Mouse (Mus musculus) liver, adult 2 months (tissue): ENCODE data around the gene Stxbp3. TPM values are rescaled to one million over a fixed set of nuclear protein-coding genes. Genes with fewer than 3 reads are reported as not detected.
A peak's percentile ranks its signal among the peaks of the same experiment; 100 is the strongest.
"Not testable (repeated sequence)": the region's sequence is repeated elsewhere in the genome, so short reads cannot be mapped to it uniquely, and the experiment has no call there.

Source experiments
- DNase-seq: peaks from one replicate; pipeline ENCODE4 v3.0.0-alpha.2; 2011; ENCODE audit warnings: low read depth, low spot score; ENCODE audit errors: extremely low read depth
- H3K27ac ChIP-seq: fragments of 200-500 bp; replicated peaks from 2 replicates; pipeline ENCODE4 v1.5.1; 2012; ENCODE audit warnings: low read depth, mild to moderate bottlenecking, control low read depth, inconsistent platforms, low read length; ENCODE audit not compliant: insufficient read depth
- H3K27me3 ChIP-seq: fragments of 200-500 bp; 2 replicates; pipeline ENCODE4 v1.6.1; 2012; ENCODE audit warnings: mild to moderate bottlenecking, moderate library complexity, low read length, inconsistent platforms; ENCODE audit not compliant: control insufficient read depth, insufficient read depth
- H3K36me3 ChIP-seq: fragments of 200-500 bp; 2 replicates; pipeline ENCODE4 v1.6.1; 2012; ENCODE audit warnings: low read length, inconsistent platforms; ENCODE audit not compliant: control insufficient read depth, insufficient read depth
- H3K4me1 ChIP-seq: fragments of 200-500 bp; 2 replicates; pipeline ENCODE4 v1.6.1; 2011; ENCODE audit warnings: low read length; ENCODE audit not compliant: control insufficient read depth, insufficient read depth
- H3K4me3 ChIP-seq: fragments of 200-500 bp; 2 replicates; pipeline ENCODE4 v1.5.1; 2011; ENCODE audit warnings: low read depth, mild to moderate bottlenecking, control low read depth, low read length, moderate library complexity; ENCODE audit not compliant: insufficient read depth
- H3K79me2 ChIP-seq: fragments of 200-500 bp; 2 replicates; pipeline ENCODE4 v1.6.1; 2012; ENCODE audit warnings: inconsistent platforms, mild to moderate bottlenecking, low read length, moderate library complexity; ENCODE audit not compliant: control insufficient read depth, insufficient read depth
- H3K9ac ChIP-seq: fragments of 200-500 bp; 2 replicates; pipeline ENCODE4 v1.6.1; 2012; ENCODE audit warnings: low read depth, mild to moderate bottlenecking, control low read depth, inconsistent platforms, low read length
- CTCF ChIP-seq: fragments of 200-500 bp; IDR thresholded peaks from 2 replicates; pipeline ENCODE4 v1.5.1; 2011; ENCODE audit warnings: low read depth, low read length, control low read depth
- POLR2A ChIP-seq: fragments of 200-500 bp; IDR thresholded peaks from 2 replicates; pipeline ENCODE4 v1.6.1; 2011; ENCODE audit warnings: low read length, control low read depth; ENCODE audit not compliant: insufficient read depth; ENCODE audit errors: extremely low read depth
- WGBS: fragments of 180-500 bp; shearing (Covaris S2); methylation state at CpG from one replicate; pipeline ENCODE4 v1.1.7; 2018; 5-methylcytosine and 5-hydroxymethylcytosine counted together
- polyA plus RNA-seq: library from polyadenylated mRNA; depleted of rRNA; stranded (reverse); fragments of >200 nt; gene quantifications from 2 replicates; pipeline ENCODE4 v1.2.3, GENCODE M21; 2012
- total RNA-seq: library from RNA; depleted of rRNA; stranded (reverse); fragments of >200 nt; gene quantifications from 2 replicates; pipeline ENCODE4 v1.2.3, GENCODE M21; 2014

The Stxbp3 gene
- total and polyA plus RNA-seq, 2 experiments: 6.0 to 34.3 TPM

GRCm38 (mm10) chr3:108836931-108837330 is 3.4 kb downstream of the Stxbp3 start:
- Histone ChIP-seq H3K4me3 (no peak overlapping the region), H3K79me2 (peaks cover 18% of the 10 kb centered on the region), H3K27ac (no peak overlapping the region), H3K36me3 (no peaks in the 10 kb centered on the region; the same call in 1 of the 2 replicates), H3K4me1 (peaks cover 4% of the 10 kb centered on the region; the same call in 1 of the 2 replicates), H3K9ac (no peak overlapping the region), H3K27me3 (no peaks in the 10 kb centered on the region)
- no peak for TF ChIP-seq CTCF
- no peak for TF ChIP-seq POLR2A
- DNase-seq: no peak
- WGBS: 89% methylated on average over 6 of the region's 6 CpGs

- peaks cover 11% of the 10 kb centered on the region for H3K4me1 ChIP-seq
- not testable (repeated sequence) for H3K36me3 ChIP-seq, H3K9ac ChIP-seq, H3K27me3 ChIP-seq, H3K4me3 ChIP-seq, H3K27ac ChIP-seq
- 93% methylated on average over 1 of the region's 1 CpGs for WGBS
- H3K79me2 ChIP-seq: peaks cover 18% of the 10 kb centered on the region
- peak; percentile 56 for DNase-seq
Measured at GRCm38 (mm10) chr3:108833717-108834116, 6.6 kb downstream of the Stxbp3 start.

GRCm38 (mm10) chr3:108831750-108832149 is 8.6 kb downstream of the Stxbp3 start:
- H3K4me3 ChIP-seq: no peak overlapping the region
- peaks cover 9% of the 10 kb centered on the region for H3K79me2 ChIP-seq
- H3K36me3 ChIP-seq: peaks cover 3% of the 10 kb centered on the region; the same call in 1 of the 2 replicates
- peaks cover 9% of the 10 kb centered on the region for H3K4me1 ChIP-seq
- 96% methylated on average over 6 of the region's 6 CpGs for WGBS
- DNase-seq: no peak
- H3K27ac ChIP-seq: no peak overlapping the region
- no peaks in the 10 kb centered on the region for H3K27me3 ChIP-seq
- no peak for TF ChIP-seq POLR2A
- no peak for TF ChIP-seq CTCF
- no peak overlapping the region for H3K9ac ChIP-seq

- peak; percentile 91 for DNase-seq
- peaks cover 9% of the 10 kb centered on the region for H3K4me1 ChIP-seq
- no peak for TF ChIP-seq CTCF
- TF ChIP-seq POLR2A: no peak
- no peak overlapping the region for H3K9ac ChIP-seq
- 29% methylated on average over 11 of the region's 11 CpGs for WGBS
- no peak overlapping the region for H3K4me3 ChIP-seq
- H3K36me3 ChIP-seq: peaks cover 9% of the 10 kb centered on the region; the same call in 1 of the 2 replicates
- peak overlapping the region; percentile 1 for H3K27ac ChIP-seq
- no peaks in the 10 kb centered on the region for H3K27me3 ChIP-seq
- H3K79me2 ChIP-seq: peaks cover 7% of the 10 kb centered on the region
Measured at GRCm38 (mm10) chr3:108830493-108830892, 9.8 kb downstream of the Stxbp3 start.

GRCm38 (mm10) chr3:108815631-108816030 is 24.7 kb downstream of the Stxbp3 start:
- Histone ChIP-seq H3K4me3 (no peak overlapping the region), H3K27me3 (no peaks in the 10 kb centered on the region), H3K27ac (no peak overlapping the region), H3K4me1 (no peaks in the 10 kb centered on the region), H3K9ac (no peak overlapping the region), H3K79me2 (no peaks in the 10 kb centered on the region), H3K36me3 (peaks cover 29% of the 10 kb centered on the region)
- TF ChIP-seq POLR2A (no peak), CTCF (no peak)
- WGBS: 68% methylated on average over 4 of the region's 4 CpGs
- no peak for DNase-seq

GRCm38 (mm10) chr3:108810747-108811263 is 29.5 kb downstream of the Stxbp3 start:
- peaks cover 25% of the 10 kb centered on the region for H3K36me3 ChIP-seq
- WGBS: 79% methylated on average over 4 of the region's 4 CpGs
- H3K9ac ChIP-seq: no peak overlapping the region
- no peak overlapping the region for H3K4me3 ChIP-seq
- no peaks in the 10 kb centered on the region for H3K27me3 ChIP-seq
- DNase-seq: no peak
- no peak overlapping the region for H3K27ac ChIP-seq
- H3K4me1 ChIP-seq: no peaks in the 10 kb centered on the region
- TF ChIP-seq CTCF (no peak), POLR2A (no peak)
- no peaks in the 10 kb centered on the region for H3K79me2 ChIP-seq
